Mouse (Mus musculus) hindbrain, embryonic 11.5 days (tissue): ENCODE results near the gene Ssh2. TPM values are rescaled to one million over a fixed set of nuclear protein-coding genes. Genes with fewer than 3 reads are reported as not detected.

Experiments
- ATAC-seq: fragments of 200-750 bp; cut with Nextera tagmentation; 2 replicates; pipeline ENCODE4 v1.8.0; 2017; ENCODE audit warnings: mild to moderate bottlenecking, moderate TSS enrichment, moderate library complexity; ENCODE audit not compliant: low FRiP score
- DNase-seq: peaks from one replicate; pipeline ENCODE4 v3.0.0-alpha.2; 2015; ENCODE audit warnings: low spot score
- H3K27ac ChIP-seq: fragments of 300-500 bp; sonication (generic); 2 replicates; pipeline ENCODE4 v1.5.1; 2014; ENCODE audit warnings: mild to moderate bottlenecking, low read depth, low read length
- H3K27me3 ChIP-seq: fragments of 300-500 bp; sonication (generic); 2 replicates; pipeline ENCODE4 v1.6.1; 2014; ENCODE audit warnings: mild to moderate bottlenecking, low read length, moderate library complexity, mixed read lengths; ENCODE audit not compliant: control insufficient read depth, insufficient read depth
- H3K36me3 ChIP-seq: fragments of 300-500 bp; sonication (generic); 2 replicates; pipeline ENCODE4 v1.6.1; 2014; ENCODE audit warnings: mild to moderate bottlenecking, low read length, moderate library complexity, mixed read lengths; ENCODE audit not compliant: control insufficient read depth, insufficient read depth
- H3K4me1 ChIP-seq: fragments of 300-500 bp; sonication (generic); replicated peaks from 2 replicates; pipeline ENCODE4 v1.6.1; 2014; ENCODE audit warnings: low read length, mixed read lengths; ENCODE audit not compliant: control insufficient read depth, insufficient read depth
- H3K4me2 ChIP-seq: fragments of 300-500 bp; sonication (generic); replicated peaks from 2 replicates; pipeline ENCODE4 v1.6.1; 2014; ENCODE audit warnings: mild to moderate bottlenecking, low read depth, low read length
- H3K4me3 ChIP-seq: fragments of 300-500 bp; sonication (generic); 2 replicates; pipeline ENCODE4 v1.5.1; 2014; ENCODE audit warnings: low read depth, low read length
- H3K9ac ChIP-seq: fragments of 300-500 bp; sonication (generic); 2 replicates; pipeline ENCODE4 v1.6.1; 2014; ENCODE audit warnings: low read depth, low read length
- H3K9me3 ChIP-seq: fragments of 300-500 bp; sonication (generic); 2 replicates; pipeline ENCODE4 v1.6.1; 2016; ENCODE audit warnings: low read length; ENCODE audit not compliant: control insufficient read depth
- WGBS: fragments of 180-500 bp; shearing (Covaris S2); extraction: QIAGEN DNeasy Blood & Tissue Kit; methylation state at CpG from one replicate; pipeline ENCODE4 v1.1.7; 2014; 5-methylcytosine and 5-hydroxymethylcytosine counted together
- polyA plus RNA-seq: library from polyadenylated mRNA; unstranded; fragments of >200 nt; fragmentation: Nextera tagmentation; extraction: Ambion mirVana; gene quantifications from 2 replicates; pipeline ENCODE4 v1.2.1, GENCODE M21; 2014

The Ssh2 gene
- polyA plus RNA-seq, 1 experiment from 2014 or later = 17.4 TPM

DNA sequence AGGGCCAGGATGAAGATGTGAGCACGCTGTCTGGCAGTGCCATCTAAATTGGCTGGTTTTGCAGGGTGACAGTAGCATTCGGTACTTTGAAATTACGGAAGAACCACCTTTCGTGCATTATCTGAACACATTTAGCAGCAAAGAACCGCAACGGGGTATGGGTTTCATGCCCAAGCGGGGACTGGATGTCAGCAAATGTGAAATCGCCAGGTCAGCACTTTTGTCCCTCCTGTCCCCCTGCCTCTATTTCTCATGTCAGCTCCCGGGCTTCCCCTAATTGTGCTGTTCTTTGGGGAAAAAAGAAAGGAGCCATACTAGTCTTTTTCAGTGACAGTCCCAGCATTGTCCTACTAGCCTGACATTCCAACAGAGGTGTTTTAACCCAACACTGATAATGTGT is 252.3 kb downstream of the Ssh2 start:
- peaks cover 21% of the 10 kb centered on the region for H3K27me3 ChIP-seq
- no peak overlapping the region for H3K4me2 ChIP-seq
- no peak overlapping the region for H3K9ac ChIP-seq
- WGBS = 85% methylated on average over 9 of the region's 9 CpGs
- H3K9me3 ChIP-seq = no peaks in the 10 kb centered on the region
- H3K4me1 ChIP-seq = 0 out of 2 replicates have a peak, but pooled peaks cover 6% of the 10 kb centered on the region
- ATAC-seq = no peak
- H3K36me3 ChIP-seq = peaks cover 4% of the 10 kb centered on the region; the same call in 1 of the 2 replicates
- no peak overlapping the region for H3K4me3 ChIP-seq
- no peak overlapping the region for H3K27ac ChIP-seq
- DNase-seq = no peak

DNA sequence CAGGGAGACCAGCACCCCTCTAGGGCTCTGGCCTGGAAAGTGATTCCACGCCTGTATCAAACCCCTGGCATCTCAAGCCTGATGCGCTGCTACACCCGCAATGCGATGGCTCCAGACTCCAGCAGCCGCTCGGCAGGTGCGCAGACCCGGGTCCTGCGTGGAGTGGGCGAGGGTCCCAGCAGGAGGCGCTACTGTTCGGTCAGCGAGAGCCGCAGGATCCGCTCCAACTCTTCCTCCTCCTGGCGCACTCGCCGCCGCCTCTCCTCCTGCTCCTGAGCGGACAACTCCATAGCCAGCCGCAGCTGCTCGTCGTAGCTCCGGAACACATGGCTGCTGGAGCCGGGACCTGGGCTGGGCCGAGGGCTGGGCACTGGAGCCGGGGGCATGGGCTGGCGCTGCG is 255.3 kb downstream of the Ssh2 start:
- peaks cover 4% of the 10 kb centered on the region; the same call in 1 of the 2 replicates for H3K36me3 ChIP-seq

GRCm38 (mm10) chr11:77472775-77473174 is 256.7 kb downstream of the Ssh2 start:
- no peaks in the 10 kb centered on the region for H3K9me3 ChIP-seq
- ATAC-seq = no peak
- H3K4me1 ChIP-seq = 0 out of 2 replicates have a peak, but pooled peaks cover 2% of the 10 kb centered on the region
- H3K27me3 ChIP-seq = peaks cover 3% of the 10 kb centered on the region; the same call in 1 of the 2 replicates
- no peak overlapping the region for H3K27ac ChIP-seq
- H3K4me3 ChIP-seq = no peak overlapping the region
- DNase-seq = no peak
- peaks cover 4% of the 10 kb centered on the region; the same call in 1 of the 2 replicates for H3K36me3 ChIP-seq
- H3K4me2 ChIP-seq = no peak overlapping the region
- no peak overlapping the region for H3K9ac ChIP-seq
- 91% methylated on average over 16 of the region's 16 CpGs for WGBS

More for the DNA sequence above, 255.3 kb downstream of the Ssh2 start:
- H3K9me3 ChIP-seq = no peaks in the 10 kb centered on the region
- H3K27ac ChIP-seq = no peak overlapping the region
- peaks cover 17% of the 10 kb centered on the region for H3K27me3 ChIP-seq
- H3K4me1 ChIP-seq = 0 out of 2 replicates have a peak, but pooled peaks cover 6% of the 10 kb centered on the region
- no peak for DNase-seq
- no peak for ATAC-seq
- no peak overlapping the region for H3K4me2 ChIP-seq
- no peak overlapping the region for H3K4me3 ChIP-seq
- H3K9ac ChIP-seq = no peak overlapping the region
- WGBS = 69% methylated on average over 25 of the region's 29 CpGs

- WGBS = 93% methylated on average over 14 of the region's 14 CpGs
- H3K36me3 ChIP-seq = peaks cover 4% of the 10 kb centered on the region; the same call in 1 of the 2 replicates
Measured at GRCm38 (mm10) chr11:77476216-77476615, 260.1 kb downstream of the Ssh2 start.

GRCm38 (mm10) chr11:77476895-77477294 is 260.8 kb downstream of the Ssh2 start:
- DNase-seq (no peak), ATAC-seq (no peak)
- Histone ChIP-seq H3K36me3 (no peaks in the 10 kb centered on the region), H3K4me3 (no peak overlapping the region), H3K4me1 (no peaks in the 10 kb centered on the region), H3K9ac (no peak overlapping the region), H3K27ac (no peak overlapping the region), H3K9me3 (no peaks in the 10 kb centered on the region), H3K27me3 (no peaks in the 10 kb centered on the region), H3K4me2 (no peak overlapping the region)
- 95% methylated on average over 6 of the region's 6 CpGs for WGBS

More at GRCm38 (mm10) chr11:77476216-77476615, 260.1 kb downstream of the Ssh2 start:
- no peaks in the 10 kb centered on the region for H3K9me3 ChIP-seq
- H3K4me1 ChIP-seq = no peaks in the 10 kb centered on the region
- H3K4me2 ChIP-seq = no peak overlapping the region
- H3K9ac ChIP-seq = no peak overlapping the region
- DNase-seq = no peak
- no peak overlapping the region for H3K27ac ChIP-seq
- H3K4me3 ChIP-seq = no peak overlapping the region
- H3K27me3 ChIP-seq = no peaks in the 10 kb centered on the region
- ATAC-seq = no peak

- H3K4me1 ChIP-seq = peaks cover 13% of the 10 kb centered on the region
- ATAC-seq = no peak
- no peak overlapping the region for H3K4me3 ChIP-seq
- H3K36me3 ChIP-seq = no peaks in the 10 kb centered on the region
- H3K27ac ChIP-seq = no peak overlapping the region
- no peaks in the 10 kb centered on the region for H3K27me3 ChIP-seq
- H3K9ac ChIP-seq = no peak overlapping the region
- no peak overlapping the region for H3K4me2 ChIP-seq
- H3K9me3 ChIP-seq = no peaks in the 10 kb centered on the region
- no peak for DNase-seq
- 67% methylated on average over 3 of the region's 3 CpGs for WGBS
Measured at GRCm38 (mm10) chr11:77483043-77483442, 267.0 kb downstream of the Ssh2 start.

DNA sequence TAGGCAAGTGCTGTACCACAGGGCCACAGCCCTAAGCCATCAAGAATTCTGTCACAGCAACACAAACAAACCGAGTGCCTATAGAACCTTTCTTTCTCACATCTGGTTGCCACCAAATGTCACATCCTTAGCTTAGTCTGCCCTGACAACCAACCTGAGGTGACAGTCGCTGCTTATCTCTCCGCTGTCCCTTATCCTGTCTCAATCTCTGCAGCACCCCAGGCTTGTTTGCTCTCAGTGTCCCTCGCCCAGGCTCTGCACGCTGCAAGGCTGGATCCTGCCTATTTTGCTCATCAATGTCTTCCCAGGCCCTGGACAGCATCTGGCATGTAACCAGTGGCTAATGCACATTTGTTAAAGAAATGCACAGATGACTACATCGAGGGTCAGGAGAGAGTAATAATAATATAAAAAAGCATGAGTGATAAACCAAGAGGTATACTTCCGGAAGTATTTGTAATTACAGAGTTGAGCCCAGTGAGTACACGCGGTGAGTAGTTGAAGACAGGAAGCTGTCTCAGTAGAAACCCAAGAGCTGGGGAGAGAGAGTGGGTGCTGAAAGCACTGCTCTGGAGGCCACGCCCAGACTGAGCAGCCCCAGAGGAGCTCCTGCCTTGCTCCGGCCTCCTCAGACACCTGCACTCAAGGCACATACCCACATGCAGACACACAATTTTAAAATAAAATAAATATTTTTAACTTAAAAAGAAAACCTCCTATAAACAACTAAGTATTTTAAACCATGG is 267.6 kb downstream of the Ssh2 start:
- DNase-seq (no peak), ATAC-seq (no peak)
- H3K9me3 ChIP-seq = no peaks in the 10 kb centered on the region
- no peak overlapping the region for H3K4me3 ChIP-seq
- peaks cover 17% of the 10 kb centered on the region for H3K4me1 ChIP-seq
- no peak overlapping the region for H3K27ac ChIP-seq
- H3K36me3 ChIP-seq = no peaks in the 10 kb centered on the region
- no peak overlapping the region for H3K4me2 ChIP-seq
- H3K27me3 ChIP-seq = no peaks in the 10 kb centered on the region
- H3K9ac ChIP-seq = no peak overlapping the region
- 66% methylated on average over 11 of the region's 11 CpGs for WGBS

- peaks cover 19% of the 10 kb centered on the region for H3K4me1 ChIP-seq
- no peaks in the 10 kb centered on the region for H3K9me3 ChIP-seq
- H3K36me3 ChIP-seq = no peaks in the 10 kb centered on the region
- no peak overlapping the region for H3K4me3 ChIP-seq
- WGBS = 55% methylated on average over 6 of the region's 6 CpGs
- H3K4me2 ChIP-seq = no peak overlapping the region
- H3K27me3 ChIP-seq = no peaks in the 10 kb centered on the region
- DNase-seq (no peak), ATAC-seq (no peak)
- 0 out of 2 replicates have a peak overlapping the region, but pooled peaks have one; percentile 2 for H3K27ac ChIP-seq
- no peak overlapping the region for H3K9ac ChIP-seq
Measured at GRCm38 (mm10) chr11:77485229-77485628, 269.1 kb downstream of the Ssh2 start.

DNA sequence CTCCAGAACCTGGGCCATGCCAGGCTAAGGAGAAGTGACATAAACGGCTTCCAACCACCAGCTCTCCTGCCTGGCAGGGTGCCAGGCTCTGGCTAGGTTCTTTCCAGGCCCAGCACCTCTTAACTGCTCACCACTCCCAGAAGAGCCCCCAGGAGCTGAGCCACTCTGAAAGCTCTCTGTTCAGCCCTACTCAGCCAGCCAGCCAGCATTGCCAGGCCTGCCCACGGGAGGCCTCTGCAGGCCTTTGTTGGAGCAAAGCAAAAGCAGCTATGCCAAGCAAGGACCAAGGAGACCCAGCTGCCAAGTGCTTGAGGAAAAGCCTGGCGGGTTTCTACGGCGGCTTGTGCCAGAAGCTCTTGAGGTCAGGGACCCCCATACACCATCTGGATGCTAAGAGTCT is 270.7 kb downstream of the Ssh2 start:
- DNase-seq (no peak), ATAC-seq (no peak)
- H3K27ac ChIP-seq = 0 out of 2 replicates have a peak overlapping the region, but pooled peaks have one; percentile 20

More for the DNA sequence above, 270.7 kb downstream of the Ssh2 start:
- Histone ChIP-seq H3K4me3 (0 out of 2 replicates have a peak overlapping the region, but pooled peaks have one; percentile 2), H3K36me3 (no peaks in the 10 kb centered on the region), H3K9me3 (no peaks in the 10 kb centered on the region), H3K4me1 (peaks cover 23% of the 10 kb centered on the region), H3K9ac (peak overlapping the region; percentile 33; the same call in 1 of the 2 replicates), H3K4me2 (no peak overlapping the region), H3K27me3 (no peaks in the 10 kb centered on the region)
- 70% methylated on average over 5 of the region's 5 CpGs for WGBS
